Mouse (Mus musculus) embryonic facial prominence, embryonic 15.5 days (tissue): ENCODE data around the gene Magea8. TPM values are rescaled to one million over a fixed set of nuclear protein-coding genes. Genes with fewer than 3 reads are reported as not detected.
"Not testable (repeated sequence)": the region's sequence is repeated elsewhere in the genome, so short reads cannot be mapped to it uniquely, and the experiment has no call there.

Source experiments
- ATAC-seq: fragments of 200-750 bp; cut with Nextera tagmentation; 2 replicates; pipeline ENCODE4 v1.8.0; 2017; ENCODE audit warnings: low read depth, moderate TSS enrichment; ENCODE audit not compliant: insufficient number of reproducible peaks, low FRiP score, low TSS enrichment
- H3K27ac ChIP-seq: fragments of 300-500 bp; sonication (generic); replicated peaks from 2 replicates; pipeline ENCODE4 v1.5.1; 2015; ENCODE audit warnings: mild to moderate bottlenecking, inconsistent platforms
- H3K27me3 ChIP-seq: fragments of 300-500 bp; sonication (generic); 2 replicates; pipeline ENCODE4 v1.6.1; 2015; ENCODE audit warnings: inconsistent platforms
- H3K36me3 ChIP-seq: fragments of 300-500 bp; sonication (generic); 2 replicates; pipeline ENCODE4 v1.6.1; 2015; ENCODE audit warnings: mild to moderate bottlenecking, inconsistent platforms
- H3K4me1 ChIP-seq: fragments of 300-500 bp; sonication (generic); 2 replicates; pipeline ENCODE4 v1.6.1; 2015; ENCODE audit warnings: inconsistent platforms
- H3K4me2 ChIP-seq: fragments of 300-500 bp; sonication (generic); replicated peaks from 2 replicates; pipeline ENCODE4 v1.6.1; 2015; ENCODE audit warnings: mild to moderate bottlenecking, inconsistent platforms
- H3K4me3 ChIP-seq: fragments of 300-500 bp; sonication (generic); replicated peaks from 2 replicates; pipeline ENCODE4 v1.5.1; 2015; ENCODE audit warnings: mild to moderate bottlenecking, inconsistent platforms
- H3K9ac ChIP-seq: fragments of 300-500 bp; sonication (generic); 2 replicates; pipeline ENCODE4 v1.6.1; 2015; ENCODE audit warnings: inconsistent platforms
- H3K9me3 ChIP-seq: fragments of 300-500 bp; sonication (generic); replicated peaks from 2 replicates; pipeline ENCODE4 v1.6.1; 2016; ENCODE audit warnings: inconsistent platforms
- WGBS: fragments of 180-500 bp; shearing (Covaris S2); methylation state at CpG from one replicate; pipeline ENCODE4 v1.1.7; 2015; 5-methylcytosine and 5-hydroxymethylcytosine counted together
- polyA plus RNA-seq: library from polyadenylated mRNA; unstranded; fragments of >200 nt; fragmentation: Nextera tagmentation; extraction: Ambion mirVana; gene quantifications from 2 replicates; pipeline ENCODE4 v1.2.1, GENCODE M21; 2015

Gene Magea8
- polyA plus RNA-seq = not detected in 2 replicates

- 82% methylated on average over 11 of the region's 11 CpGs for WGBS
- not testable (repeated sequence) for H3K9me3 ChIP-seq, H3K27ac ChIP-seq, H3K4me3 ChIP-seq, H3K9ac ChIP-seq, H3K36me3 ChIP-seq, ATAC-seq, H3K27me3 ChIP-seq, H3K4me2 ChIP-seq, H3K4me1 ChIP-seq
These were observed at the start of gene Magea8 for GRCm38 (mm10) chrX:154995750-154996149. TSS of gene Magea8 (minus strand) at chrX:154995850.

- H3K4me1 ChIP-seq, H3K4me2 ChIP-seq, H3K27ac ChIP-seq, H3K9ac ChIP-seq, H3K27me3 ChIP-seq, H3K9me3 ChIP-seq, H3K4me3 ChIP-seq, ATAC-seq, H3K36me3 ChIP-seq: not testable (repeated sequence)
- 60% methylated on average over 1 of the region's 1 CpGs for WGBS
These were observed 46.2 kb downstream of the Magea8 start, which contains the start of gene Magea3 for GRCm38 (mm10) chrX:154949405-154949804. TSS of gene Magea3 (minus strand) at chrX:154949505.

DNA sequence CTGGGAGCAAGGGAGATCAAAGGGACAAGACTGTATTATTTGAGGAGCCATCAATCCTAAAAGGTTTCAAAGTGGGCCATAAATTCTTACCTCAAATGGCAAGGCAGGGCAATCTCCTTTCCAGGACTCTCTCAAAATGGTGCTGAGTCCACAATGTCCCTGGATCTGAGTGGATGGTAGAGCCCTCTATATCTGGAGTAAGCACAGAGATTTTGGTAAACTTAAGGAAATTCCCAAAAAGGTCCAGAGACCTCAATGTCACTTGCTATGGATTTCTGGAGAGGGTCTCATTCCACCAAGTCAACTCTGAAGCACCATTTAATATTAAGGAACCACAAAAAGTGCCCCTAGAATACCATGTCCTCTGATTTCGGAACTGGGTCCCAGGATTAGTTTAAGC lies 59.8 kb downstream of the Magea8 start, which contains the start of gene Magea6:
TSS of gene Magea6 (minus strand) at position 101 of the 400 bp plus-strand sequence.
- H3K27me3 ChIP-seq, H3K4me2 ChIP-seq, H3K9ac ChIP-seq, H3K27ac ChIP-seq, H3K36me3 ChIP-seq, H3K4me1 ChIP-seq, ATAC-seq, H3K9me3 ChIP-seq, H3K4me3 ChIP-seq: not testable (repeated sequence)
- 71% methylated on average over 1 of the region's 1 CpGs for WGBS

Other genes with a start within 250 kb of the Magea8 start
- not detected in 2 replicates for gene Cldn34b1, start 105.6 kb downstream of the Magea8 start, polyA plus RNA-seq
- not detected in 2 replicates for gene Magea6, start 59.9 kb downstream of the Magea8 start, polyA plus RNA-seq
- not detected in 2 replicates for gene Magea3, start 46.3 kb downstream of the Magea8 start, polyA plus RNA-seq
- not detected in 2 replicates for gene Magea5, start 67.3 kb upstream of the Magea8 start, polyA plus RNA-seq
- not detected in 2 replicates for gene Magea1, start 93.9 kb upstream of the Magea8 start, polyA plus RNA-seq
- not detected in 2 replicates for gene Magea2, start 97.8 kb upstream of the Magea8 start, polyA plus RNA-seq
- gene Cldn34b2, start 132.6 kb upstream of the Magea8 start, polyA plus RNA-seq = not detected in 2 replicates
- 163 and 169 TPM in 2 replicates for gene Sat1, start 220.6 kb upstream of the Magea8 start, polyA plus RNA-seq